Mouse (Mus musculus) left cerebral cortex, postnatal 10 days (tissue): ENCODE results near the gene Ints1. TPM values are rescaled to one million over a fixed set of nuclear protein-coding genes. Genes with fewer than 3 reads are reported as not detected.

Experiments
- DNase-seq, 2 experiments: peaks; one replicate each; pipeline ENCODE4 v3.0.0; 2021 to 2022; ENCODE audit warnings: low spot score in 2 of 2, mixed read lengths in 1 of 2; ENCODE audit errors: extremely low spot score in 1 of 2
- intact Hi-C: fragments of 180-260 bp; cut with DNase I; formaldehyde crosslinking; loops from one replicate; pipeline ENCODE4 v1.15.1; 2025
- microRNA-seq: library from miRNA; unstranded; fragments of <30 nt; microRNA quantifications from one replicate; pipeline ENCODE4 v1.2.0, GENCODE M21; 2022
- total RNA-seq, 2 experiments: library from RNA; stranded (reverse); gene quantifications; 2 replicates each; pipeline ENCODE4 v1.2.3; 2021

Gene Ints1
- total RNA-seq, 2 experiments from 2014 or later: 93.4 to 106 TPM

- DNase-seq: peak; percentile 30 to 56
- intact Hi-C loops: no loop called here
Measured at GRCm38 (mm10) chr5:139730712-139731486, 44.6 kb downstream of the Ints1 start.

- no peak for DNase-seq
- intact Hi-C loops: no loop called here
Measured at GRCm38 (mm10) chr5:139727261-139727660, 48.2 kb downstream of the Ints1 start.

- intact Hi-C loops: no loop called here
- no peak for DNase-seq
Measured at GRCm38 (mm10) chr5:139726186-139726585, 49.3 kb downstream of the Ints1 start.

- intact Hi-C loops: no loop called here
- DNase-seq: peak in 1 of 2 experiments; percentile 65
Measured at GRCm38 (mm10) chr5:139724336-139725116, 50.9 kb downstream of the Ints1 start.

- peak in 1 of 2 experiments; percentile 67 for DNase-seq
- intact Hi-C loops: no loop called here
Measured at GRCm38 (mm10) chr5:139723113-139723512, 52.4 kb downstream of the Ints1 start.

GRCm38 (mm10) chr5:139722709-139723108 is 52.8 kb downstream of the Ints1 start:
- DNase-seq: no peak
- intact Hi-C loops: no loop called here

- intact Hi-C loops: no loop called here
- peak in 1 of 2 experiments; percentile 31 for DNase-seq
Measured at GRCm38 (mm10) chr5:139718949-139719348, 56.5 kb downstream of the Ints1 start.

GRCm38 (mm10) chr5:139718540-139718939 is 56.9 kb downstream of the Ints1 start:
- intact Hi-C loops: no loop called here
- DNase-seq: peak in 1 of 2 experiments; percentile 58

GRCm38 (mm10) chr5:139717723-139718122 is 57.8 kb downstream of the Ints1 start:
- intact Hi-C loops: loop anchor here (2.0 kb wide), 1 partner anchor 33 kb away; no protein-coding TSS in a partner anchor

GRCm38 (mm10) chr5:139706496-139706895 is 69.0 kb downstream of the Ints1 start:
- no peak for DNase-seq
- intact Hi-C loops: no loop called here

More at GRCm38 (mm10) chr5:139717723-139718122, 57.8 kb downstream of the Ints1 start:
- DNase-seq: peak in 1 of 2 experiments; percentile 52

GRCm38 (mm10) chr5:139702905-139703304 is 72.6 kb downstream of the Ints1 start:
- DNase-seq: no peak
- intact Hi-C loops: no loop called here

- DNase-seq: no peak
- intact Hi-C loops: no loop called here
Measured at GRCm38 (mm10) chr5:139702236-139702635, 73.2 kb downstream of the Ints1 start.

Small RNA genes within 50 kb of the gene (microRNA-seq; reads per million reads assigned to microRNA genes)
- 3.4 reads per million, percentile 7 among the genes with 10 or more reads in this experiment for gene Mir7037

Other genes starting within 250 kb of the Ints1 start
- gene Uncx, start 232.2 kb downstream of the Ints1 start, total RNA-seq: under 1 TPM in 1 of 2 experiments, not detected in 1; 0.21 TPM
- 1 to 10 TPM; 4.3 to 4.6 TPM for gene Micall2, start 39.3 kb downstream of the Ints1 start, total RNA-seq
- 1 to 10 TPM; 7.0 to 7.8 TPM for gene Mafk, start 15.8 kb upstream of the Ints1 start, total RNA-seq
- gene Tmem184a, start 44.2 kb upstream of the Ints1 start, total RNA-seq: under 1 TPM in 1 of 2 experiments, not detected in 1; 0.43 TPM
- gene Gm26938, start 50.7 kb upstream of the Ints1 start, total RNA-seq: not detected
- gene Psmg3, start 51.2 kb upstream of the Ints1 start, total RNA-seq: 10 to 100 TPM; 18.3 to 18.4 TPM
- gene Elfn1, start 132.3 kb upstream of the Ints1 start, total RNA-seq: 10 to 100 TPM; 40.4 to 48.8 TPM